Mouse (Mus musculus) liver, embryonic 11.5 days (tissue): ENCODE results near the gene Tbxa2r. TPM values are rescaled to one million over a fixed set of nuclear protein-coding genes. Genes with fewer than 3 reads are reported as not detected.

Source experiments
- ATAC-seq: fragments of 200-750 bp; cut with Nextera tagmentation; replicated peaks from 2 replicates; pipeline ENCODE4 v1.8.0; 2017; ENCODE audit warnings: moderate number of reproducible peaks, mild to moderate bottlenecking, moderate TSS enrichment, moderate library complexity; ENCODE audit not compliant: low FRiP score
- DNase-seq: peaks from one replicate; pipeline ENCODE4 v3.0.0-alpha.2; 2017; ENCODE audit warnings: low spot score
- H3K27ac ChIP-seq: fragments of 300-500 bp; sonication (generic); 2 replicates; pipeline ENCODE4 v1.5.1; 2014; ENCODE audit warnings: mild to moderate bottlenecking, low read depth, low read length, control low read depth
- H3K27me3 ChIP-seq: fragments of 300-500 bp; sonication (generic); replicated peaks from 2 replicates; pipeline ENCODE4 v1.6.1; 2014; ENCODE audit warnings: low read length, mixed read lengths; ENCODE audit not compliant: control insufficient read depth, insufficient read depth
- H3K36me3 ChIP-seq: fragments of 300-500 bp; sonication (generic); 2 replicates; pipeline ENCODE4 v1.6.1; 2014; ENCODE audit warnings: mild to moderate bottlenecking, low read length, moderate library complexity, mixed read lengths; ENCODE audit not compliant: control insufficient read depth, insufficient read depth
- H3K4me1 ChIP-seq: fragments of 300-500 bp; sonication (generic); replicated peaks from 2 replicates; pipeline ENCODE4 v1.6.1; 2014; ENCODE audit warnings: low read length, mixed read lengths; ENCODE audit not compliant: control insufficient read depth, insufficient read depth
- H3K4me2 ChIP-seq: fragments of 300-500 bp; sonication (generic); 2 replicates; pipeline ENCODE4 v1.6.1; 2014; ENCODE audit warnings: mild to moderate bottlenecking, control low read depth, moderate library complexity
- H3K4me3 ChIP-seq: fragments of 300-500 bp; sonication (generic); 2 replicates; pipeline ENCODE4 v1.5.1; 2014; ENCODE audit warnings: low read depth, low read length, control low read depth
- H3K9ac ChIP-seq: fragments of 300-500 bp; sonication (generic); 2 replicates; pipeline ENCODE4 v1.6.1; 2014; ENCODE audit warnings: low read depth, low read length, control low read depth
- H3K9me3 ChIP-seq: fragments of 300-500 bp; sonication (generic); 2 replicates; pipeline ENCODE4 v1.6.1; 2016; ENCODE audit warnings: low read length, inconsistent platforms, mixed read lengths; ENCODE audit not compliant: control insufficient read depth
- WGBS: fragments of 180-500 bp; shearing (Covaris S2); extraction: QIAGEN DNeasy Blood & Tissue Kit; methylation state at CpG from one replicate; pipeline ENCODE4 v1.1.7; 2014; 5-methylcytosine and 5-hydroxymethylcytosine counted together
- polyA plus RNA-seq: library from polyadenylated mRNA; unstranded; fragments of >200 nt; fragmentation: Nextera tagmentation; extraction: Ambion mirVana; gene quantifications from 2 replicates; pipeline ENCODE4 v1.2.1, GENCODE M21; 2014

Tbxa2r gene
- polyA plus RNA-seq, 1 experiment from 2014 or later = 7.9 TPM

GRCm38 (mm10) chr10:81314201-81314600, 14.3 kb upstream of the Tbxa2r start:
- no peak overlapping the region for H3K9ac ChIP-seq
- H3K36me3 ChIP-seq = peaks cover 54% of the 10 kb centered on the region
- WGBS = 75% methylated on average over 7 of the region's 7 CpGs
- no peak overlapping the region for H3K27ac ChIP-seq
- no peaks in the 10 kb centered on the region for H3K27me3 ChIP-seq
- DNase-seq (no peak), ATAC-seq (no peak)
- no peak overlapping the region for H3K4me2 ChIP-seq
- H3K4me1 ChIP-seq = peaks cover 20% of the 10 kb centered on the region
- no peak overlapping the region for H3K4me3 ChIP-seq
- H3K9me3 ChIP-seq = no peaks in the 10 kb centered on the region

- H3K36me3 ChIP-seq = peaks cover 46% of the 10 kb centered on the region
- no peaks in the 10 kb centered on the region for H3K27me3 ChIP-seq
- no peaks in the 10 kb centered on the region for H3K9me3 ChIP-seq
- no peak overlapping the region for H3K4me3 ChIP-seq
- 87% methylated on average over 16 of the region's 16 CpGs for WGBS
- H3K27ac ChIP-seq = no peak overlapping the region
- peaks cover 25% of the 10 kb centered on the region for H3K4me1 ChIP-seq
- no peak overlapping the region for H3K4me2 ChIP-seq
- ATAC-seq (no peak), DNase-seq (no peak)
- H3K9ac ChIP-seq = no peak overlapping the region
Measured at GRCm38 (mm10) chr10:81315587-81315986, 12.9 kb upstream of the Tbxa2r start.

DNA sequence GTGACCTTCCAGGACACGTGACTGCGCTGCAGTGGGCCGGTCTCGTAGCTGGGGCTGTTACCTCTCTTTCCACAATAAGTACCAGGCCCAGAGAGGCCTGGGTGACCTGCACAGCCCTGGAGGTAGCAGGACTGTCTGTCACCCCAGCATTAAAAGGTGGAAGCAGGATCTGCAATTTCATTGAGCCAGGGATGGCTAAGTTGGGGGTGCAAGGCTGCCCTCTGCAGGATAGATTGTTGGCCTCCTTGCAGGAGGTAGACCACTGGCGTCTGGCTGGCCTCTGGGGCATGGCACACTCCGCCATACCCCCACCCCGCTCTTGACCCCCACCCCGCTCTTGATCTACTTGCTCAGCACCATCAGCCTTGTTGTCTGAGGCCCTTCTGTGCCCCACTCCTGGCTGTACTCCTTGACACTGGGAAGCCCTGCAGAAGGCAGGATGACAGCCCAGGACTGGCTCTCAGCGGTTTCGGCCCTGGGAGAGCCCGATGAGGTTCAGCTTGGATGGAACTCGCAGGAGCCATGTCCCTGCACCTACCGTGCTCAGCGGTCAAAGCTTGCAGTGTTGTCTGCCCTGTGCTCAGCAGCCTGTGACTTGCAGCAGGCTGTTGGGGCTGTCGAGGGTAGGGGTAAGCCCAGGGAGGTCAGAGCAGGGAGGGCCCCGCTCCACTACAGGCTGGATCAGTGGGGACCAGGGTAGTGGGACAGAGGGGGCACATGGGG, 12.0 kb upstream of the Tbxa2r start:
- Histone ChIP-seq H3K27ac (peak overlapping the region; percentile 32; the same call in 1 of the 2 replicates), H3K4me3 (peak overlapping the region; percentile 36), H3K4me2 (peak overlapping the region; percentile 66), H3K4me1 (peaks cover 25% of the 10 kb centered on the region), H3K36me3 (peaks cover 37% of the 10 kb centered on the region), H3K9me3 (no peaks in the 10 kb centered on the region), H3K27me3 (no peaks in the 10 kb centered on the region), H3K9ac (peak overlapping the region; percentile 49)
- 54% methylated on average over 16 of the region's 16 CpGs for WGBS
- no peak for ATAC-seq
- DNase-seq = no peak

GRCm38 (mm10) chr10:81317273-81317672, 11.3 kb upstream of the Tbxa2r start:
- Histone ChIP-seq H3K4me1 (peaks cover 32% of the 10 kb centered on the region), H3K4me2 (peak overlapping the region; percentile 66), H3K27me3 (no peaks in the 10 kb centered on the region), H3K9ac (peak overlapping the region; percentile 49), H3K9me3 (no peaks in the 10 kb centered on the region), H3K27ac (peak overlapping the region; percentile 32; the same call in 1 of the 2 replicates), H3K36me3 (peaks cover 35% of the 10 kb centered on the region), H3K4me3 (peak overlapping the region; percentile 36)
- ATAC-seq (peak; percentile 19; the same call in 1 of the 2 replicates), DNase-seq (no peak)
- WGBS = 20% methylated on average over 20 of the region's 20 CpGs

DNA sequence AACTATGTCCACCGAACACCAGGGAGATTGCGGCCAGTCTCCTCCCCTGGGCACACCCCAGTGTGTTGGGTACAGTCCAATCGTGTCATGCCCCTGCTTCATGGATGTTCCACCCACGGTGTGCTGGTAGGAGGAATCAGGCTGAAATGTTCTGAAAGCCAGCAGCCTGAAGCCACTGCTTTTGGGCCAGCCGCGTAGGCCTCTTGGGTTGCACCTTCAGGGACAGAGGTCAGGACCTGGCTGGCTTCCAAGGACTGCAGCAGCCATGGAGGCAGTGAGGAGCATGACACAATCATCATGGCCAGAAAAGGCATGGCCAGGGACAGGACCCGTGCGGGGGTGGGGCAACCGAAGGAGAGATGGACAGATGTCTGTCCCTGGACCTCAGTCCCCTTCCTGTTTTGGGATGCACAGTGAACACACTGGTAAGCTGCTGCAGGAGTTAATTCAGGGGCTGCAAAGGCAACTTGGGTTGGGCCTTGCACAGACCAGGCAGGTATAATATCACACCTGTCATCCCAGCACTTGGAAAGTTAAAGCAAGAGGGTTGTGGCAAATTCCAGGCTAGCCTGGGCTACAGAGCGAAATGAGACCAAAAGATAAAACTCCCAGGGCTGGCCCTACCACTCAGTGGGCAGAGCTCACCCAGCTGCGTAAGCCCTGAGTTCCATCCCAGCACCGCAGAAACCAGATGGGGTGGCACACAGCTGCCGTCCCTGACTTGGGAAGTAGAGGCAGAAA, 9.8 kb upstream of the Tbxa2r start:
- Histone ChIP-seq H3K4me1 (peaks cover 34% of the 10 kb centered on the region), H3K4me3 (no peak overlapping the region), H3K4me2 (peak overlapping the region; percentile 96), H3K27me3 (no peaks in the 10 kb centered on the region), H3K27ac (peak overlapping the region; percentile 78), H3K36me3 (peaks cover 35% of the 10 kb centered on the region), H3K9me3 (no peaks in the 10 kb centered on the region), H3K9ac (peak overlapping the region; percentile 1; the same call in 1 of the 2 replicates)
- DNase-seq = no peak
- 86% methylated on average over 13 of the region's 13 CpGs for WGBS
- ATAC-seq = no peak

DNA sequence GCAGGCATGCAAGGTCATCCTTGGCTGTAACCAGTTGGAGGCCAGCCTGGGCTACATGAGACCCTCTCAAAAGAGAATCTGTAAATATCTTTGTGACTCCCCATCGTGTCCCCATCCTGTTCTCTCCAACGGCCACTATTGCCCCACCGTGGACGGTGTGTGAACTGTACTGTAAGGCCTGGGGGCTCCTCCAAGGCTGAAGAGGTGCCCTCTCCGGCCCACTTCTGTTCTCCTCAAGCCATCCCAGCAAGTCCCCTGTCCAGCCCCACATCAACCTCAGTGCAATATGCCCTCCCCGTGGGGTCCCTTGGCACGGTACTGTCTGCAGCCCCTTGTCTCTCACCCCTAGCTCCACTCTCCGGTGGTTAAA, 9.2 kb upstream of the Tbxa2r start:
- Histone ChIP-seq H3K27ac (peak overlapping the region; percentile 78), H3K4me1 (peaks cover 34% of the 10 kb centered on the region), H3K4me2 (peak overlapping the region; percentile 96), H3K4me3 (peak overlapping the region; percentile 97), H3K9me3 (no peaks in the 10 kb centered on the region), H3K36me3 (peaks cover 36% of the 10 kb centered on the region), H3K9ac (peak overlapping the region; percentile 63), H3K27me3 (no peaks in the 10 kb centered on the region)
- no peak for DNase-seq
- ATAC-seq = no peak
- 39% methylated on average over 8 of the region's 8 CpGs for WGBS

GRCm38 (mm10) chr10:81319741-81320549, 8.6 kb upstream of the Tbxa2r start:
- Histone ChIP-seq H3K9ac (peak overlapping the region; percentile 63), H3K4me2 (peak overlapping the region; percentile 96), H3K4me3 (peak overlapping the region; percentile 97), H3K27ac (peak overlapping the region; percentile 78), H3K27me3 (no peaks in the 10 kb centered on the region), H3K4me1 (peaks cover 34% of the 10 kb centered on the region), H3K9me3 (no peaks in the 10 kb centered on the region), H3K36me3 (peaks cover 36% of the 10 kb centered on the region)
- 2% methylated on average over 38 of the region's 38 CpGs for WGBS
- ATAC-seq = no peak; the same call in 1 of the 2 replicates
- DNase-seq = no peak

GRCm38 (mm10) chr10:81320550-81321347, 7.8 kb upstream of the Tbxa2r start, which contains the start of gene Cactin:
TSS of gene Cactin (plus strand) at chr10:81321103.
- under 1% methylated on average over 68 of the region's 68 CpGs for WGBS
- DNase-seq (peak; percentile 98), ATAC-seq (peak; percentile 88)
- Histone ChIP-seq H3K4me2 (peak within 1 kb of the TSS; percentile 96), H3K4me1 (peaks cover 34% of the 10 kb centered on the region), H3K9me3 (no peaks in the 10 kb centered on the region), H3K36me3 (peaks cover 41% of the 10 kb centered on the region), H3K4me3 (peak within 1 kb of the TSS; percentile 97), H3K27me3 (no peaks in the 10 kb centered on the region), H3K27ac (peak within 1 kb of the TSS; percentile 78), H3K9ac (peak within 1 kb of the TSS; percentile 88)
